Mouse (Mus musculus): ENCODE measurements around the gene Spsb3.
A peak's percentile ranks its signal among the peaks of the same experiment; 100 is the strongest.

DNA sequence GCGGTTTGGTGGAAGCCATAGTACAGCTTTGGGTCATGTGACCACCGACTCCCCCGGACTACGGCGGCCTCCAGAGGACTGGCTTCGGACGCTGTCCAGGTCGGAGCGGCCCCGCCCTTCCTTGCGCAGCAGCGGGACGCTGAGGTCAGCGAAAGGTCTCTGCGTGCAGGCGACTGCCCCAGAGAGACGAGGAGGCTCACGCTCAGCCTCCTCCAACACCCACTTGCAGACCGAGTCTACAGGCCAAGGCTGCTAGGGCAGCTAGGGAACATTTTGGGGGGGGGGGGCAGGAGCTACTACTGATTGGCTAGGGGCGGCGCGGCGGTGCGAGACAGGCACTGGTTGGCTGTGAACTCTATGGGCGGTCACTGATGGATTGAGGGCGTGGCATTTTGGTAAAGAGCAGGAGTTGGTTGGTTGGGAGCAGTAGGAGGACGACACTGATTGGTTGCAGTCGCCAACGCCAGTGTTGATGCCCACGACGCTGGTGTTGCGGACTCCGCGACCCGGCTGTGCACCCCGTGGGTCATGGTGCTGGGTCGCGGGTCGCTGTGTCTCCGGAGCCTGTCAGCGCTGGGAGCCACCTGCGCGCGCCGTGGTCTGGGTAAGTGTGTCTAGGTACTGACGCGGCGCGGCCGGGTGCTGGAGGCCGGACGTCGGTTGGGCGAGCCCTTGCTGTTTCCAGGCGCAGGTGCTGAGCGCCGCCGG, 36.2 kb upstream of the Spsb3 start, which contains the start of gene Fahd1:
- peak; percentile 16; the same call in 1 of the 2 replicates for TF ChIP-seq EP300 (IDR thresholded peaks at IDR 0.05; ENCODE audit: insufficient read depth, low read depth, low read length)
- peak; percentile 37; the same call in 1 of the 2 replicates for TF ChIP-seq CTCF (IDR thresholded peaks at IDR 0.05)

Data from heart, adult 2 months (tissue).